Mouse (Mus musculus): ENCODE measurements around the gene Chaf1a. TPM values are rescaled to one million over a fixed set of nuclear protein-coding genes. Genes with fewer than 3 reads are reported as not detected.

Gene Chaf1a
- total and polyA plus RNA-seq, 3 experiments: 49.5 to 116 TPM; not detected in 1

DNA sequence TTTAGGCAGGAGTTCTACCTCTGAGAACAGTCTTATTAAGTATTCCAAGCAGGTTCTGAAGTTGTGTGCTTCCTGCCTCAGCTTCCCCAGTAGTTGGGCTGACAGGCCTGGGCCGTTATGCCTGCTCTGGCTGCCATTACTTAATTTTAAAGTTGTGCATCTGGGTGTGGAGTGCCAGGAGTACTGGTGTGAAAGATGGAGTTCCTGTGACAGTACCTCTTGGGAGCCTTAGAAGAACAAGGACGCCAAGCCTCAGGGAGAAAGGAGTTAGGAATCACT lies 30.3 kb upstream of the Chaf1a start:
- H3K27me3 ChIP-seq (ENCODE audit: control insufficient read depth in 1 of 2, insufficient read depth in 2 of 2, low read length in 2 of 2): no peaks in the 10 kb centered on the region
- peaks cover 0 to 8% of the 10 kb centered on the region in 2 experiments; a peak in 2 of 4 replicates for H3K36me3 ChIP-seq (ENCODE audit: control insufficient read depth in 1 of 2, insufficient read depth in 2 of 2, low read length in 2 of 2)
- H3K4me3 ChIP-seq (ENCODE audit: control insufficient read depth in 1 of 2, insufficient read depth in 1 of 2, low read depth in 2 of 2, low read length in 2 of 2): peak overlapping the region; percentile 64 to 90; a peak in 3 of 4 replicates
- no peak overlapping the region; the same call in 1 of the 2 replicates for H3K9ac ChIP-seq (ENCODE audit: control insufficient read depth, low read depth, low read length, poor library complexity, severe bottlenecking)
- H3K79me2 ChIP-seq (ENCODE audit: control insufficient read depth, insufficient read depth, low read length, poor library complexity): no peaks in the 10 kb centered on the region
- no peak for TF ChIP-seq RAD21 (IDR thresholded peaks at IDR 0.05; ENCODE audit: low read depth, low read length)
- TF ChIP-seq ZKSCAN1 (IDR thresholded peaks at IDR 0.05; ENCODE audit: low read depth, low read length): no peak
- TF ChIP-seq ZNF384 (IDR thresholded peaks at IDR 0.05; ENCODE audit: low read depth, low read length): no peak
- TF ChIP-seq RCOR1 (IDR thresholded peaks at IDR 0.05; ENCODE audit: low read depth, low read length): no peak
- no peak for TF ChIP-seq UBTF (IDR thresholded peaks at IDR 0.05; ENCODE audit: borderline replicate concordance, insufficient read depth, low read depth, low read length)
- TF ChIP-seq CHD1 (IDR thresholded peaks at IDR 0.05; ENCODE audit: low read depth, low read length): no peak
- no peak for TF ChIP-seq GABPA (IDR thresholded peaks at IDR 0.05; ENCODE audit: low read depth, low read length)
- DNase-seq (ENCODE audit: low read depth, low spot score): no peak
- peaks cover 0 to 17% of the 10 kb centered on the region in 2 experiments; a peak in 2 of 4 replicates for H3K4me1 ChIP-seq (ENCODE audit: control insufficient read depth in 1 of 2, insufficient read depth in 2 of 2, low read length in 2 of 2)
- no peak overlapping the region for H3K27ac ChIP-seq (ENCODE audit: control insufficient read depth, low read depth, low read length)
- H3K9me3 ChIP-seq (replicated peaks; ENCODE audit: insufficient read depth, low read length): no peaks in the 10 kb centered on the region

- peaks cover 0 to 17% of the 10 kb centered on the region in 2 experiments; a peak in 2 of 4 replicates for H3K4me1 ChIP-seq (ENCODE audit: control insufficient read depth in 1 of 2, insufficient read depth in 2 of 2, low read length in 2 of 2)
- no peaks in the 10 kb centered on the region for H3K9me3 ChIP-seq (replicated peaks; ENCODE audit: insufficient read depth, low read length)
- H3K27me3 ChIP-seq (ENCODE audit: control insufficient read depth in 1 of 2, insufficient read depth in 2 of 2, low read length in 2 of 2): no peaks in the 10 kb centered on the region
- no peak for DNase-seq (ENCODE audit: low read depth, low spot score)
- TF ChIP-seq ETS1 (IDR thresholded peaks at IDR 0.05; ENCODE audit: low read depth, low read length): no peak
- TF ChIP-seq CTCF (IDR thresholded peaks at IDR 0.05 in 2 of 3, conservative IDR thresholded peaks at IDR 0.05 in 1 of 3; ENCODE audit: control insufficient read depth in 1 of 3, insufficient read depth in 1 of 3, low read depth in 2 of 3, low read length in 3 of 3, poor library complexity in 1 of 3, severe bottlenecking in 1 of 3): no peak
- TF ChIP-seq NELFE (IDR thresholded peaks at IDR 0.05; ENCODE audit: low read depth, low read length): no peak
- TF ChIP-seq ELF1 (IDR thresholded peaks at IDR 0.05; ENCODE audit: low read depth, low read length): no peak
- no peak for TF ChIP-seq RCOR1 (IDR thresholded peaks at IDR 0.05; ENCODE audit: low read depth, low read length)
- no peak for TF ChIP-seq GABPA (IDR thresholded peaks at IDR 0.05; ENCODE audit: low read depth, low read length)
- TF ChIP-seq MYB (IDR thresholded peaks at IDR 0.05; ENCODE audit: low read depth, low read length): no peak
- no peak for TF ChIP-seq POLR2AphosphoS5 (IDR thresholded peaks at IDR 0.05; ENCODE audit: borderline replicate concordance, low read depth, low read length)
- no peak for TF ChIP-seq BHLHE40 (IDR thresholded peaks at IDR 0.05; ENCODE audit: borderline replicate concordance, low read depth, low read length)
- no peak for TF ChIP-seq POLR2AphosphoS2 (IDR thresholded peaks at IDR 0.05; ENCODE audit: low read length)
- no peak for TF ChIP-seq KAT2A (conservative IDR thresholded peaks at IDR 0.05; ENCODE audit: low read depth, low read length)
- no peak overlapping the region for H3K27ac ChIP-seq (ENCODE audit: control insufficient read depth, low read depth, low read length)
- no peak overlapping the region for H3K9ac ChIP-seq (ENCODE audit: control insufficient read depth, low read depth, low read length, poor library complexity, severe bottlenecking)
- H3K79me2 ChIP-seq (ENCODE audit: control insufficient read depth, insufficient read depth, low read length, poor library complexity): no peaks in the 10 kb centered on the region
- peaks cover 0 to 8% of the 10 kb centered on the region in 2 experiments; a peak in 2 of 4 replicates for H3K36me3 ChIP-seq (ENCODE audit: control insufficient read depth in 1 of 2, insufficient read depth in 2 of 2, low read length in 2 of 2)
- no peak overlapping the region for H3K4me3 ChIP-seq (ENCODE audit: control insufficient read depth in 1 of 2, insufficient read depth in 1 of 2, low read depth in 2 of 2, low read length in 2 of 2)
Observed at GRCm38 (mm10) chr17:56010255-56010654, 30.0 kb upstream of the Chaf1a start.

All from MEL (cell line).